Mouse (Mus musculus): ENCODE data around the gene Acvr1. TPM values are rescaled to one million over a fixed set of nuclear protein-coding genes. Genes with fewer than 3 reads are reported as not detected.

Acvr1 gene
- polyA plus RNA-seq, 1 experiment from 2014 or later: 3.0 TPM

- no peak overlapping the region for H3K27ac ChIP-seq
- H3K27me3 ChIP-seq (ENCODE audit: poor library complexity, severe bottlenecking): no peaks in the 10 kb centered on the region
- no peak for DNase-seq (ENCODE audit: extremely low spot score, low spot score)
- no peak overlapping the region for H3K4me3 ChIP-seq
- peaks cover 30% of the 10 kb centered on the region for H3K36me3 ChIP-seq (replicated peaks)
- 92% methylated on average over 15 of the region's 15 CpGs for WGBS
- no peaks in the 10 kb centered on the region; the same call in 1 of the 2 replicates for H3K9me3 ChIP-seq
- no peaks in the 10 kb centered on the region for H3K4me1 ChIP-seq
These were observed 120.0 kb downstream of the Acvr1 start for GRCm38 (mm10) chr2:58447001-58447400.

GRCm38 (mm10) chr2:58443163-58443562, 123.8 kb downstream of the Acvr1 start:
- peaks cover 29% of the 10 kb centered on the region for H3K36me3 ChIP-seq (replicated peaks)
- no peak for DNase-seq (ENCODE audit: extremely low spot score, low spot score)
- H3K27ac ChIP-seq: no peak overlapping the region
- no peak overlapping the region for H3K4me3 ChIP-seq
- H3K4me1 ChIP-seq: no peaks in the 10 kb centered on the region
- H3K9me3 ChIP-seq: no peaks in the 10 kb centered on the region; the same call in 1 of the 2 replicates
- 85% methylated on average over 4 of the region's 4 CpGs for WGBS
- H3K27me3 ChIP-seq (ENCODE audit: poor library complexity, severe bottlenecking): no peaks in the 10 kb centered on the region

- 0 out of 2 replicates have a peak, but pooled peaks cover 3% of the 10 kb centered on the region for H3K4me1 ChIP-seq
- H3K4me3 ChIP-seq: no peak overlapping the region
- H3K27me3 ChIP-seq (ENCODE audit: poor library complexity, severe bottlenecking): no peaks in the 10 kb centered on the region
- DNase-seq (ENCODE audit: extremely low spot score, low spot score): no peak
- WGBS: 93% methylated on average over 3 of the region's 3 CpGs
- H3K9me3 ChIP-seq: no peaks in the 10 kb centered on the region
- H3K27ac ChIP-seq: no peak overlapping the region
- peaks cover 4% of the 10 kb centered on the region for H3K36me3 ChIP-seq (replicated peaks)
These were observed 130.0 kb downstream of the Acvr1 start for GRCm38 (mm10) chr2:58436911-58437310.

- no peak overlapping the region for H3K4me3 ChIP-seq
- 92% methylated on average over 13 of the region's 13 CpGs for WGBS
These were observed 131.4 kb downstream of the Acvr1 start for GRCm38 (mm10) chr2:58435507-58435906.

GRCm38 (mm10) chr2:58434438-58434837, 132.5 kb downstream of the Acvr1 start:
- 0 out of 2 replicates have a peak, but pooled peaks cover 3% of the 10 kb centered on the region for H3K4me1 ChIP-seq
- no peak overlapping the region for H3K4me3 ChIP-seq
- peaks cover 3% of the 10 kb centered on the region for H3K36me3 ChIP-seq (replicated peaks)
- 90% methylated on average over 2 of the region's 2 CpGs for WGBS
- DNase-seq (ENCODE audit: extremely low spot score, low spot score): no peak
- H3K27ac ChIP-seq: no peak overlapping the region
- no peaks in the 10 kb centered on the region for H3K27me3 ChIP-seq (ENCODE audit: poor library complexity, severe bottlenecking)
- no peaks in the 10 kb centered on the region for H3K9me3 ChIP-seq

More at GRCm38 (mm10) chr2:58435507-58435906, 131.4 kb downstream of the Acvr1 start:
- no peaks in the 10 kb centered on the region for H3K9me3 ChIP-seq
- no peak overlapping the region for H3K27ac ChIP-seq
- H3K36me3 ChIP-seq (replicated peaks): peaks cover 4% of the 10 kb centered on the region
- H3K27me3 ChIP-seq (ENCODE audit: poor library complexity, severe bottlenecking): no peaks in the 10 kb centered on the region
- H3K4me1 ChIP-seq: 0 out of 2 replicates have a peak, but pooled peaks cover 3% of the 10 kb centered on the region
- DNase-seq (ENCODE audit: extremely low spot score, low spot score): no peak

- no peak overlapping the region for H3K4me3 ChIP-seq
- WGBS: 96% methylated on average over 2 of the region's 2 CpGs
- no peaks in the 10 kb centered on the region for H3K27me3 ChIP-seq (ENCODE audit: poor library complexity, severe bottlenecking)
- H3K9me3 ChIP-seq: no peaks in the 10 kb centered on the region
- no peak overlapping the region for H3K27ac ChIP-seq
- 0 out of 2 replicates have a peak, but pooled peaks cover 3% of the 10 kb centered on the region for H3K4me1 ChIP-seq
- DNase-seq (ENCODE audit: extremely low spot score, low spot score): no peak
- no peaks in the 10 kb centered on the region for H3K36me3 ChIP-seq (replicated peaks)
These were observed 133.6 kb downstream of the Acvr1 start for GRCm38 (mm10) chr2:58433317-58433716.

GRCm38 (mm10) chr2:58432211-58432610, 134.7 kb downstream of the Acvr1 start:
- no peak overlapping the region for H3K27ac ChIP-seq
- H3K9me3 ChIP-seq: no peaks in the 10 kb centered on the region
- no peaks in the 10 kb centered on the region for H3K27me3 ChIP-seq (ENCODE audit: poor library complexity, severe bottlenecking)
- 95% methylated on average over 7 of the region's 7 CpGs for WGBS
- 0 out of 2 replicates have a peak, but pooled peaks cover 3% of the 10 kb centered on the region for H3K4me1 ChIP-seq
- H3K4me3 ChIP-seq: no peak overlapping the region
- H3K36me3 ChIP-seq (replicated peaks): no peaks in the 10 kb centered on the region
- DNase-seq (ENCODE audit: extremely low spot score, low spot score): no peak

- H3K27me3 ChIP-seq (ENCODE audit: poor library complexity, severe bottlenecking): no peaks in the 10 kb centered on the region
- H3K9me3 ChIP-seq: no peaks in the 10 kb centered on the region
- whole genome bisulfite sequencing: 92% methylated on average over 13 of the region's 13 CpGs
- H3K36me3 ChIP-seq (replicated peaks): no peaks in the 10 kb centered on the region
- no peak for DNase-seq (ENCODE audit: extremely low spot score, low spot score)
- H3K4me3 ChIP-seq: no peak overlapping the region
- no peak overlapping the region for H3K27ac ChIP-seq
- H3K4me1 ChIP-seq: no peaks in the 10 kb centered on the region
These were observed 141.4 kb downstream of the Acvr1 start for GRCm38 (mm10) chr2:58425436-58426004.

GRCm38 (mm10) chr2:58423319-58423718, 143.6 kb downstream of the Acvr1 start:
- no peaks in the 10 kb centered on the region for H3K4me1 ChIP-seq
- H3K27ac ChIP-seq: no peak overlapping the region
- no peaks in the 10 kb centered on the region for H3K9me3 ChIP-seq
- no peak overlapping the region for H3K4me3 ChIP-seq
- DNase-seq (ENCODE audit: extremely low spot score, low spot score): no peak
- 93% methylated on average over 5 of the region's 5 CpGs for WGBS
- no peaks in the 10 kb centered on the region for H3K36me3 ChIP-seq (replicated peaks)
- H3K27me3 ChIP-seq (ENCODE audit: poor library complexity, severe bottlenecking): no peaks in the 10 kb centered on the region

- H3K4me1 ChIP-seq: no peaks in the 10 kb centered on the region
- 87% methylated on average over 8 of the region's 8 CpGs for WGBS
- no peak overlapping the region for H3K27ac ChIP-seq
- no peaks in the 10 kb centered on the region for H3K9me3 ChIP-seq
- no peak overlapping the region for H3K4me3 ChIP-seq
- no peak for DNase-seq (ENCODE audit: extremely low spot score, low spot score)
- H3K36me3 ChIP-seq (replicated peaks): no peaks in the 10 kb centered on the region
- no peaks in the 10 kb centered on the region for H3K27me3 ChIP-seq (ENCODE audit: poor library complexity, severe bottlenecking)
These were observed 147.4 kb downstream of the Acvr1 start for GRCm38 (mm10) chr2:58419571-58419970.

GRCm38 (mm10) chr2:58418109-58418508, 148.8 kb downstream of the Acvr1 start:
- DNase-seq (ENCODE audit: extremely low spot score, low spot score): no peak
- no peaks in the 10 kb centered on the region for H3K36me3 ChIP-seq (replicated peaks)
- no peaks in the 10 kb centered on the region for H3K9me3 ChIP-seq
- no peaks in the 10 kb centered on the region for H3K4me1 ChIP-seq
- no peak overlapping the region for H3K4me3 ChIP-seq
- H3K27me3 ChIP-seq (ENCODE audit: poor library complexity, severe bottlenecking): no peaks in the 10 kb centered on the region
- no peak overlapping the region for H3K27ac ChIP-seq
- WGBS: 92% methylated on average over 1 of the region's 1 CpGs

- H3K9me3 ChIP-seq: no peaks in the 10 kb centered on the region
- H3K4me1 ChIP-seq: no peaks in the 10 kb centered on the region
- H3K4me3 ChIP-seq: no peak overlapping the region
- no peaks in the 10 kb centered on the region for H3K27me3 ChIP-seq (ENCODE audit: poor library complexity, severe bottlenecking)
- no peak overlapping the region for H3K27ac ChIP-seq
- no peaks in the 10 kb centered on the region for H3K36me3 ChIP-seq (replicated peaks)
- no peak for DNase-seq (ENCODE audit: extremely low spot score, low spot score)
- WGBS: 84% methylated on average over 9 of the region's 9 CpGs
These were observed 149.3 kb downstream of the Acvr1 start for GRCm38 (mm10) chr2:58417684-58418083.

- no peaks in the 10 kb centered on the region for H3K27me3 ChIP-seq (ENCODE audit: poor library complexity, severe bottlenecking)
- no peak for DNase-seq (ENCODE audit: extremely low spot score, low spot score)
- no peak overlapping the region for H3K4me3 ChIP-seq
- no peaks in the 10 kb centered on the region for H3K36me3 ChIP-seq (replicated peaks)
- H3K4me1 ChIP-seq: no peaks in the 10 kb centered on the region
- no peak overlapping the region for H3K27ac ChIP-seq
- no peaks in the 10 kb centered on the region for H3K9me3 ChIP-seq
These were observed 151.9 kb downstream of the Acvr1 start for GRCm38 (mm10) chr2:58415037-58415436.

Measured in forebrain, embryonic 10.5 days (tissue).